Comparison of ENCODE assay signal across 8 mouse cellular contexts in the genomic region with DNA sequence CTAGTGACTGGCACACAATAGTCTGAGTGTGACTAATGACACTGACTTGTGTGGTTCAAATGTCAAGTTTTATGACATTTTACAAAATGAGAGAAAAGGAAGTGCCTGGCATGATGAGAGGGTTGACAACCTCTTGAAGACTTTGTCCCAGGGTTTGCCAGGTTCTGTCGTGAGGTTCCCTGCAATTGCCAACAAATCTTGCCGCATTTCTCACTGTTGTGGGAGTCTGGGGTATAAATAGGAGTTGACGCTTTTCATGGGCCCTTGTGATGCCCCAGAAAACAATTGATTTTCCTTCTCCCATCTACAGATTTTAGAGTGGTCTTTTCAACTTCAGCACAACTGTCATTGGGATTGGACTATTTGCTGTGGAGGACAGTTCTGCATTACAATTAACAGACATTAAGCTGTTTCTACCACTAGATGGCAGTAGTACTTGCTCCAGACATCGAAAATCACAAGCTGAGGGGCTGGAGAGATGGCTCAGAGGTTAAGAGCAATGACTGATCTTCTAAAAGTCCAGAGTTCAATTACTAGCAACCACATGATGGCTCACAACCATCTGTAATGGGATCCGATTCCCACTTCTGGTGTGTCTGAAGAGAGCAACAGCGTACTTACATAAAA. TPM values are rescaled to one million over a fixed set of nuclear protein-coding genes. Genes with fewer than 3 reads are reported as not detected.
DNase-seq lines count a peak whose midpoint lies in the region; ATAC-seq lines count a peak whose summit lies in the region.

No protein-coding gene starts in this region.

- H3K4me2 ChIP-seq in hindbrain, embryonic 13.5 days = no peak overlapping the region

- no peak overlapping the region for H3K4me3 ChIP-seq in hindbrain, embryonic 10.5 days
- H3K4me3 ChIP-seq in hindbrain, embryonic 13.5 days = no peak overlapping the region

- no peak overlapping the region for H3K9ac ChIP-seq in hindbrain, embryonic 13.5 days

- H3K36me3 ChIP-seq in hindbrain, embryonic 10.5 days = no peaks in the 10 kb centered on the region
- no peaks in the 10 kb centered on the region for H3K36me3 ChIP-seq in hindbrain, embryonic 13.5 days

- DNase-seq in hindbrain, embryonic 10.5 days (ENCODE audit: low spot score) = peak; percentile 24
- peak; percentile 68 for DNase-seq in A20 (ENCODE audit: low read depth, low spot score)
- DNase-seq in MEL-GATA-1-ER (ENCODE audit: extremely low read depth, low read depth) = peak; percentile 56
- DNase-seq in embryo, embryonic 11 days = peak; percentile 81
- DNase-seq in kidney, postnatal 14 days = peak; percentile 53
- peak; percentile 51 for DNase-seq in retina, postnatal 7 days (ENCODE audit: low read depth, low spot score)
- DNase-seq in urinary bladder, postnatal 4 days (ENCODE audit: low spot score in 2 of 2) = no peak

- 34% methylated on average over 6 of the region's 6 CpGs for WGBS in hindbrain, embryonic 10.5 days
- 32% methylated on average over 6 of the region's 6 CpGs for WGBS in hindbrain, embryonic 13.5 days

- no peak overlapping the region for H3K27ac ChIP-seq in hindbrain, embryonic 10.5 days
- no peak overlapping the region for H3K27ac ChIP-seq in hindbrain, embryonic 13.5 days

- ATAC-seq in hindbrain, embryonic 13.5 days (ENCODE audit: low FRiP score) = no peak

- H3K4me1 ChIP-seq in hindbrain, embryonic 10.5 days (replicated peaks) = peaks cover under 1% of the 10 kb centered on the region; the same call in 1 of the 2 replicates
- peaks cover 3% of the 10 kb centered on the region for H3K4me1 ChIP-seq in hindbrain, embryonic 13.5 days (replicated peaks)

- H3K9me3 ChIP-seq in hindbrain, embryonic 10.5 days = no peaks in the 10 kb centered on the region
- no peaks in the 10 kb centered on the region for H3K9me3 ChIP-seq in hindbrain, embryonic 13.5 days

- no peaks in the 10 kb centered on the region for H3K27me3 ChIP-seq in hindbrain, embryonic 10.5 days (ENCODE audit: insufficient read depth, poor library complexity, severe bottlenecking)
- peaks cover 13% of the 10 kb centered on the region; the same call in 1 of the 2 replicates for H3K27me3 ChIP-seq in hindbrain, embryonic 13.5 days

RNA-seq across cellular contexts. Expression of gene Zc3h8, which starts 4.2 kb away (rescaled TPM):
- polyA plus RNA-seq in hindbrain, embryonic 10.5 days (2016; fragmentation: Nextera tagmentation; extraction: Ambion mirVana) = 6.8 and 8.5 TPM in 2 replicates
- polyA plus RNA-seq in hindbrain, embryonic 13.5 days (2015; fragmentation: Nextera tagmentation; extraction: Ambion mirVana) = 11.2 and 11.9 TPM in 2 replicates

RNA-seq across cellular contexts. Expression of gene Zc3h6, which starts 19.1 kb away (rescaled TPM):
- polyA plus RNA-seq in hindbrain, embryonic 10.5 days (2016; fragmentation: Nextera tagmentation; extraction: Ambion mirVana) = 1.4 and 2.2 TPM in 2 replicates
- 3.5 and 3.8 TPM in 2 replicates for polyA plus RNA-seq in hindbrain, embryonic 13.5 days (2015; fragmentation: Nextera tagmentation; extraction: Ambion mirVana)

RNA-seq across cellular contexts. Expression of gene Gm10762, which starts 19.4 kb away (rescaled TPM):
- 14.3 and 16.9 TPM in 2 replicates for polyA plus RNA-seq in hindbrain, embryonic 10.5 days (2016; fragmentation: Nextera tagmentation; extraction: Ambion mirVana)
- 22.6 and 23.7 TPM in 2 replicates for polyA plus RNA-seq in hindbrain, embryonic 13.5 days (2015; fragmentation: Nextera tagmentation; extraction: Ambion mirVana)

Comparison
In these comparisons a context has a peak if more than half of its experiments do, and no peak if none do; other contexts are left out.
1. DNase-seq: peak in hindbrain, embryonic 10.5 days (single experiment), A20 (single experiment), MEL-GATA-1-ER (single experiment), embryo, embryonic 11 days (single experiment), kidney, postnatal 14 days (single experiment) and retina, postnatal 7 days (single experiment); none in urinary bladder, postnatal 4 days (0 of 2).